Mouse (Mus musculus) cerebellum, postnatal 10 days (tissue): ENCODE data around the gene Serpinb9.
"Not testable (repeated sequence)": the region's sequence is repeated elsewhere in the genome, so short reads cannot be mapped to it uniquely, and the experiment has no call there.

Source experiments
- DNase-seq, 2 experiments: peaks; one replicate each; pipeline ENCODE4 v3.0.0; 2021; ENCODE audit warnings: mixed read lengths in 2 of 2

The Serpinb9 gene

GRCm38 (mm10) chr13:33003523-33004413 lies 718 bp downstream of the Serpinb9 start:
- DNase-seq: no peak

GRCm38 (mm10) chr13:33004414-33005105 lies 1.5 kb downstream of the Serpinb9 start:
- peak; percentile 85 to 86 for DNase-seq

- DNase-seq: no peak
These were observed 2.5 kb downstream of the Serpinb9 start for GRCm38 (mm10) chr13:33005501-33006075.

- no peak for DNase-seq
These were observed 3.5 kb downstream of the Serpinb9 start for GRCm38 (mm10) chr13:33006555-33006954.

- no peak for DNase-seq
These were observed 9.3 kb downstream of the Serpinb9 start for GRCm38 (mm10) chr13:33012395-33012794.

GRCm38 (mm10) chr13:33013271-33013670 lies 10.2 kb downstream of the Serpinb9 start:
- DNase-seq: no peak

GRCm38 (mm10) chr13:33022371-33022770 lies 19.3 kb downstream of the Serpinb9 start:
- no peak for DNase-seq

- DNase-seq: peak; percentile 33 to 55
These were observed 23.5 kb downstream of the Serpinb9 start for GRCm38 (mm10) chr13:33026427-33027057.

- no peak for DNase-seq
These were observed 24.2 kb downstream of the Serpinb9 start, which contains the start of gene Serpinb9b for GRCm38 (mm10) chr13:33027244-33027643. Serpinb9b (plus strand) TSS chr13:33027416.

GRCm38 (mm10) chr13:33028146-33028545 lies 25.1 kb downstream of the Serpinb9 start:
- no peak for DNase-seq

GRCm38 (mm10) chr13:33028550-33028949 lies 25.5 kb downstream of the Serpinb9 start:
- DNase-seq: no peak

GRCm38 (mm10) chr13:33029478-33029877 lies 26.4 kb downstream of the Serpinb9 start:
- DNase-seq: not testable (repeated sequence)

- DNase-seq: no peak
These were observed 27.2 kb downstream of the Serpinb9 start for GRCm38 (mm10) chr13:33030281-33030680.

GRCm38 (mm10) chr13:33035506-33035905 lies 32.5 kb downstream of the Serpinb9 start:
- DNase-seq: no peak

GRCm38 (mm10) chr13:33043542-33043941 lies 40.5 kb downstream of the Serpinb9 start:
- DNase-seq: no peak

- no peak for DNase-seq
These were observed 44.2 kb downstream of the Serpinb9 start for GRCm38 (mm10) chr13:33047234-33047633.

- DNase-seq: no peak
These were observed 45.1 kb downstream of the Serpinb9 start for GRCm38 (mm10) chr13:33048187-33048586.

- no peak for DNase-seq
These were observed 48.6 kb downstream of the Serpinb9 start for GRCm38 (mm10) chr13:33051697-33052096.

GRCm38 (mm10) chr13:33063048-33063447 lies 60.0 kb downstream of the Serpinb9 start:
- DNase-seq: no peak
